Mouse (Mus musculus) forelimb bud, embryonic 11.5 days (tissue): ENCODE results near the gene Mrpl10.

Experiments used
- DNase-seq: peaks from one replicate; pipeline ENCODE4 v3.0.0-alpha.2; 2012; ENCODE audit warnings: low read depth, low spot score

Mrpl10 gene

GRCm38 (mm10) chr11:97069333-97069732 lies 28.0 kb downstream of the Mrpl10 start:
- no peak for DNase-seq

- no peak for DNase-seq
These were observed 28.4 kb downstream of the Mrpl10 start for GRCm38 (mm10) chr11:97069770-97070169.

- no peak for DNase-seq
These were observed 29.8 kb downstream of the Mrpl10 start for GRCm38 (mm10) chr11:97071129-97071528.

GRCm38 (mm10) chr11:97072533-97072932 lies 31.2 kb downstream of the Mrpl10 start:
- DNase-seq, result peak; percentile 60

GRCm38 (mm10) chr11:97074235-97074634 lies 32.9 kb downstream of the Mrpl10 start:
- DNase-seq, result no peak

GRCm38 (mm10) chr11:97078751-97079150 lies 37.4 kb downstream of the Mrpl10 start:
- peak; percentile 66 for DNase-seq

- no peak for DNase-seq
These were observed 38.9 kb downstream of the Mrpl10 start for GRCm38 (mm10) chr11:97080291-97080690.

GRCm38 (mm10) chr11:97082977-97083376 lies 41.6 kb downstream of the Mrpl10 start:
- DNase-seq, result peak; percentile 63

GRCm38 (mm10) chr11:97083401-97084140 lies 42.2 kb downstream of the Mrpl10 start:
- no peak for DNase-seq

- DNase-seq, result no peak
These were observed 43.6 kb downstream of the Mrpl10 start for GRCm38 (mm10) chr11:97084821-97085505.

GRCm38 (mm10) chr11:97086365-97086764 lies 45.0 kb downstream of the Mrpl10 start:
- DNase-seq, result no peak

- DNase-seq, result no peak
These were observed 53.2 kb downstream of the Mrpl10 start for GRCm38 (mm10) chr11:97094600-97094999.

GRCm38 (mm10) chr11:97098791-97099190 lies 57.4 kb downstream of the Mrpl10 start:
- DNase-seq, result no peak
